Mouse (Mus musculus): ENCODE data around the gene B9d2.
"Not testable (repeated sequence)": the region's sequence is repeated elsewhere in the genome, so short reads cannot be mapped to it uniquely, and the experiment has no call there.

B9d2 gene

DNA sequence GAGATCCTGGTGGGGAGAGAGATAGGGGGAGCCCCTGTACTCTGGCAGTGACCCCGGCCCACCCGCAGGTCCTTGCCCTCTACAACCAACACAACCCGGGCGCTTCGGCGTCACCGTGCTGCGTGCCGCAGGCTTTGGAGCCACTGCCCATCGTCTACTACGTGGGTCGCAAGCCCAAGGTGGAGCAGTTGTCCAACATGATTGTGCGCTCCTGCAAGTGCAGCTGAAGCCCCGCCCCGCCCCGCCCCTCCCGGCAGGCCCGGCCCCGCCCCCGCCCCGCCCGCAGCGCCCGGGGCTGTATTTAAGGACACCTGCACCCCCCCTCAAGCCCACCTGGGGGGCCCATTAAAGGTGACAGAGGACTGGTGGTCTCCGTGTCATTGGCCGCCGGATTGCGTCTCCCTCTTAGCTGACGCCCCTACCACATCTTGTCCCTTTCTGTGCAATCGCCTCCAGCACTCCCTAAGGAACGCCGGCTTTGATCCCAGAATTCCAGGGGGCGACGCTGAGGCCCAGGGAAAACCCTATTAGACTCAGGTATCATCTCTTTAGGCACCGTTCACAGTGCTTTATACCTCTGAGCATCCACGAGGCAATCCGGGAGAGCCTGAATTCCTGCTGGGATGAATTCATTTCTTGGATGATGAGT is 24.3 kb downstream of the B9d2 start:
- no peak for DNase-seq

DNA sequence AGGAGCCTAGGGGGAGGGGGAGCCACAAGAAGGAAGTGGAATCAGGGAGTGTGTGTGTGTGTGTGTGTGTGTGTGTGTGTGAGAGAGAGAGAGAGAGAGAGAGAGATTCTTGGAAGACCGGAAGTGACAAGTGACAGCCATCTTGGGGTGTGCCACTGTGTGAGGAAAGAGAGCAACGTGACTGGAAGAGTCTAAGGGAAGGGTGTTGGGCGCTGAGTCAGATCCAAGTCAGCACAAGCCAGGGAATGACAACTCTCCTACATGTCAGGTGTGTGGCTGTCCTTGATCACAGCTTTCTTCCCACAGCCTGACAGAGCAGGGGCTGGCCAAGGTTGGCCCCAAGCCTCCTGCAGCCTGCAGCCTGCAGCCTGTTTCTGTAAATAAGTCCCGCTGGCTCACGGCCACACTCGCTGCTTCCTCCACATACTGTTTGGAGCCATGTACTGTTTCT is 25.2 kb downstream of the B9d2 start:
- peak; percentile 48 for DNase-seq

DNA sequence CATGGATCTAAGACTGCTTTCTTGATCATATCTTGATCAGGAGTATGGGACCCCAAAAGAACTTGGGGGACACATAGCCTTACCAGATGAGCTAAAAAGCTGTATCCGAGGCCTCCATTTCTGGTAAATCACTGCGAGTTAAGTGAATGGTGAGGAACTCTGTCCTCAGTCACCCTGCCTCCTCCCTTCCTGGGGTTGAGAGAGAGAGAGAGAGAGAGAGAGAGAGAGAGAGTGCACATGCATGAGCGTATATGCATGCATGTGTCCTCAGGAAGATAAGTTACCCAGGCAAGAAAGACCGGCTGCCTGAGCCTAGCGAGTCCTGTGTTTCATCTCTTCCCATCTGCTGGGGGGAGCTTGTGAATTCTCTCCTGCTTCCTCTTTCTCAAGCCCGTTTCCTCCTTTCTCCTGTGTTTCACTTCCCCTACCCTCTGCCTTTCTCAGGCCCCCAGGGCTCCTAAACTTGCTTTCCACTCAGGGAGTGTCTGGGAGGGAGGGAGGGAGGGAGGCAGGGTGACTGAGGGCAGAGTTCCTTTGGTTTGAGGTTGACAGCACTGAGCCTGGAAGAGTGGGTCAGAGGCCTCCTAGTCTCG is 26.1 kb downstream of the B9d2 start:
- no peak for DNase-seq

DNA sequence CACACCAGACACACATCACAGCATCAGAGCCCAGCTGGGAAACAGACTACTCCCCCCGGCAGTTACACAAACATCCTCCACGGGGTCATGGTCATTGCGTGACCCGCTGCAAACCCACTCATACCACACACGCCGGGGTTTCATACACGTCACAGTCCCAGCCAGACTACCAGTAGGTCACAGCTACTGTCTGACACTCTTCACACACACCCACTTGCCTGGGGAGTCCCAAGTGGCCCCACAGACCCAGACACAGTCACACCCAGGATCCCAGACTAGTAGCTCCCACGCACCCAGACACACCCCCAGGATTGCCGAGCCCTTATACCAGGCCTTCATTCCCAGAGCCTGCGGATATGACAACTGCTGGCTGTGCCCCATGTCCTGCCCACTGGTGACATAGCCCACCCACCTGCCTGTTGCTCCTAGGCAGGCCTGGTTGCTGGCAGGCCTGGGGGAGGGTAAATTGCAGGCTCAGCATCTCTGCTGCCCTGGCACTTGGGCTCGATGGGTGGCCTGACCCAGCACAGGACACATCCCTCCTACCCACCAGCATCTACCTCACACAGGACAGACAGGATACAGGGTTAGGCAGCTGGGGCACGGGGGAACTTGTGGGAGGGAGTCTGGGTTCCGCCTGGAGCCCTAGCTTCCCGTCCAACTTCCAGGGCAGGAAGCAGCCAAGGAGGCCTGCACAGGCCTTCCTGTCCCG is 27.2 kb downstream of the B9d2 start:
- DNase-seq, result peak; percentile 62

DNA sequence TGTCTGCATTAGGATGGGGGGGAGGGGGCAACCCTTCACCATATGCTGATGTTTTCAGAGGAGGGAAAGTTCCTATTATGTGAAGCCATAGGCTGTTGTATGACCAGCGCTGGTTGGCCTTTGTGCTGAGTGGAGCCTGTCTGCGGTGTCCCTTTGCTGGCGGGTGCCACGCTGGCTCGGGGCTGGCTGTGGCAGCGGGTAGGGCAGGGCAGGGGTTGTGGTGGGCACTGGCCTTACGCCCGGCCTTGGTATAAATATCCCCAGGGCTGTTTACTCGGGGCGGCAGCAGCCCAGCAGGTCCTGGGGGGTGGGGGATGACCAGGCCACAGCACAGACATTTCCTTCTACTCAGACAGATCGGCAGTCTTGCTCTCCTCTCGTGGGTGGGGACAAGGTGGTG is 29.4 kb downstream of the B9d2 start:
- DNase-seq, result no peak

DNA sequence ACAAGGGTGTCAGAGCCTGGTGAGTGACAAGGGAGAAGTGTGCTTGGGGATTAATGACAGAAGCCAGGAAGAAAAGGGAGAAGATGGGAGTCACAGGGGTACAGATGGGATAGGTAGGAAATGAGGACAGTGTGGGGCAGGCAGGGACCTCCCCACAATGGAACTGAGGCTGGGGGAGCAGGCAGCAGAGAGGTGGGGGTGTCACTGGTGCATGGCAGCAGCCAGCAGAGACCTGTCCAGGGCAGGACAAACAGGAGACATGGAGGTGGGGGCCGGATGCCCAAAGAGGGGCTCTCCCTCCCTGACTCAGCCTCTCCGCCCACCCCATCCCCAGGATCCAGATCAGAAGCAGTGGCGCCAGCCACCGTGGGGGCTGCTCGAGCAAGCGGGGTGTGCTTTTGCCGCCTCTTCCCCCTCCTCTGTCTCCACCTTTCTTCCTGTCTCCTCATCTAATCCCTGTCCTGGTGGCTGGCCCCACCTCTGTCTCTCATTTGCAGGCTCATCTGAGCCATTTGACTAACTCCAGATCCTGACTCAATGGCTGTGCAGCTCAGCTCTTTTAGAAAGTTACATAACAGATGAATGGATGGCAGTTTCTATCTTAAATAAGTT is 30.0 kb downstream of the B9d2 start:
- DNase-seq, result no peak

- DNase-seq, result no peak
Observed at GRCm38 (mm10) chr7:25711165-25711564, 30.6 kb downstream of the B9d2 start.

DNA sequence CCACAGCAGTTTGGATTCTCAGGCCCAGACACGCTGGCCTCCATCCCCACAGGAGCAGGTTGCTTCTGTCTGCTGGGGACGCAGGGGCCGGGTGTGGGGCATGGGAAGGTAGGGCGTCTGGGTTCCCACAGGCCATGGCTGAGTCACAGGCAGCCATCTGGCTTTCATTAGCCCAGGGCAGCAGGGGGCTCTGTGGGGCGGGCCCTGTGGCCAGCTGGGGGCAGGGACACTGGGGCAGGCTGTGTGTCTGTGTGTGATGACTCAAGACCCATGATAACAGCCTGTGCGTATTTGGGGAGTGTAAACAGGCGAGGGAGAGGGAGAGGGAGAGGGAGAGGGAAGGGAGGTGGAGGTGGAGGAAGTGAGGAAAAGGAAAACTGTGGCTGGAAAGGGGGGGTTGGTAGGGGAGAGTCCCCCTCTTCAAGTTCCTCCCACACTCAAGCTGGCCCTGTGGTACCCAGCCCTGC is 31.2 kb downstream of the B9d2 start:
- no peak for DNase-seq

DNA sequence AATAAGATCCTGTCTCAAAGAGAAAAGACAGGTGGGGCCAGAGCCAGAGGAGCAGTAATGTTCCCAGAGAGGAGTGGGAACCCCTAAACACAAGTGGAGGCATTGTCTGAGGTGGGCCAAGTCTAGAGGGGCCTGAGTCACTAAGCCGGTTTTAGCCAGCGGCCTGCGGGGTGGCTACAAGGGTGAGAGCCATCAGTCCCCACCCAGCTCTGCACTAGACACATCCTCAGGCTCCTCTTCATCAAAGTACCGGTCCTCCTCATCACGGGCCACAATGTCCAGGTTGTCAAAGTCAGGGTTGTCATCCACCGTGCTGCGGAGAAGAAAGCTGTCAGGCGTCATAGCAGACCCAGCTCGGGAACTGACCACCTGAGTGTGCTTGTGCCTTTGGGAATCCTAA is 32.2 kb downstream of the B9d2 start:
- DNase-seq, result no peak

GRCm38 (mm10) chr7:25714581-25714980 is 34.0 kb downstream of the B9d2 start:
- DNase-seq, result no peak

- no peak for DNase-seq
Observed at GRCm38 (mm10) chr7:25715731-25716271, 35.2 kb downstream of the B9d2 start.

DNA sequence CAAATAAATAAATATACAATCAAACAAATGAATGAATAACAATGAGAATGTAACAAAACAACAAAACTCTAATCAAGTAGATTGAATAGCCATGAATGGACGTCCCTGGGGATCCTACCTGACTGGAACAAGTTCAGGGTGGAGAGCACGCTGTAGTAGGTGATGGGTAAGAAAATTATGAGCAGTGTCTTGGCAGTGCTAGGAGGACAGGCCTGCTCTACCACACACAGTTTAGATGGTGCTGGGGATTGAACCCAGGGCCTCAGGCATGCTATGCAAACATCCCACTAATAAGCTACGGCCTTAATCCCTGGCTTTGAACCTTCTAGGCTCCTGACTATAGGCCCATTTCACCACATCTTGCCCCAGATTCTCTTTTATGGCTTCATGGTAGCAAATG is 36.9 kb downstream of the B9d2 start:
- DNase-seq, result no peak

DNA sequence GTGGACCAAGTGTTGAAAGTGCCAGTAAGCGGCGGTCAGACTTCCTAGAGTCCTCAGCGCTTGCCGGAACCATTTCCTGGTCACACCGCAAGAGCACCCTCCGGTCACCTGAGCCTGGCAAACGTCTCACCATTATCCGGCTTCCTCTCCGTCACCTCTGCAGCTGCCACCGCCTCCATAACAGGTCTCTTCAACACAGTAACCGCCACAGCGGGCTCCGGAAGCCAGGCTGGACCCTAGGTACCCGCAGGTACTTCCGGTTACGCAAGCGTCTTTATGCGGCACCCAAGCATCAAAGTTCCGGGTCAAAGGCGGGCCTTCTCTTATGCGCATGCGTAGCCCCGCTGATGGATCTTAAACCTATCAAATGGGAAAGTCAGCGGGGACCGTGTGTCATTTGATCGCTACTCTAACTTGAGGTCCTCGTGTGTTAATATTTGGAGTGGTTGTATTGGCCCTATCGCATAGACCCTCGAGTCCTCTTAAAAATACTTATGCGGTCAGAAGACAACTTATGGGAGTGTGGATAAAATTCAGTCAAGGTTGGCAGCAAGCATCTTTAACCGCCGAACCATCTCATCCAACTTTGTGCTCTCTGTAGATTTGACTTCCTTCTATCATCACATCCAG is 38.3 kb downstream of the B9d2 start, which contains the start of gene Ccdc97:
Ccdc97 (minus strand) TSS at position 301 of the 630 bp plus-strand sequence.
- DNase-seq, result peak; percentile 97

DNA sequence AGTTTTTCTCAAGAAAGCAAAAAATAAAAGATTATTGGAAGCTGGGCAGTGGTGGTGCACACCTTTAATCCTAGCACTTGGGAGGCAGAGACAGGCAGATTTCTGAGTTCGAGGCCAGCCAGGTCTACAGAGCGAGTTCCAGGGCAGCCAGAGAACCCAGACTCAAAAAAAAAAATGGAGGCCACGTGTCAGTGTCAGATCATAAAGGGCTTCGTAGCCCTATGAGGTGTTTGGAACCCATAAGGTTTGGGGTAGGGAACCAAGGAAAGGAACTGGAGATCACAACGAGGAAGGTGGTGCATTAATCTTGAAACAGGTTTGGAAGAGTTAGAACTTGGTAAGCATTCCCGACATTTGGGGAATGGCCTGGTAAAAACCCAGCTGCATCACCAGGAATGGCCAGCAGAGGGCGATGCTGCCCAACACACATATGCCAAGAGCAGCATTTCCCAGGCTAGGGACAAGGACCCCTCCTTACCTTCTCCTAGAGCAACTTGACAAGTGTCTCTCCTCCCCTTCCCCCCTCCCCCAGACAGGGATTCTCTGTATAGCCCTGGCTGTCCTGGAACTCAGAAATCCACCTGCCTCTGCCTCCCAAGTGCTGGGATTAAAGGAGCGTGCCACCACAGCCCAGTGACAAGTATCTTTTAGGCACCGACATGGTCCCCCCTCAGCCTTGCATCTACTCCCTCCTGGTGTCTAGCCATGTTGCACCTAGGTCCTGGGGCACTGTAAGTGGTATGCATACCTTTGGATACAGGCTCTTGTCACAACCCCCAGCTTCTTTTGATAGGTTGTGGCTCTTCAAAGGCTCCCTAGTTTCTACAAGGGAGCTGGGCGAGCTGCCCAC is 39.4 kb downstream of the B9d2 start:
- peak; percentile 86 for DNase-seq

DNA sequence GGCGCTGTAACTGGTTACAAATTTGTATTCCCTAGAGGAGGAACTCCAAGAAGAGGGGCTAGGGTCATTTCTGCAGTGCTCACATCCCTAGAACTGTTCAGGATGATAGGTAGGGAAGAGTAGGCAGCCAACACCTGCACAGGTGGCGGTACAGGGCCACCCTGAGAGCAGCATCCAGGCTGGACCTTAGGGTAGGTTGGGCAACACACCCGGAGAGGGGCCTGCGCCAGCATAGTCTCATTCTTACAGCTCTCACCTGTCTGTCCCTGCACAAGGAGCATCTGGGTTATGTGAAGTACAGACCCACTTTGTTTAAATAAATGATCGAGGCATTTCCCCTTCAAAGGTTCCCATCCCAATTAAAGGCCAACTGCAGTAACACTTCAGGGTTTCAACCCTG is 40.2 kb downstream of the B9d2 start:
- DNase-seq, result no peak

DNA sequence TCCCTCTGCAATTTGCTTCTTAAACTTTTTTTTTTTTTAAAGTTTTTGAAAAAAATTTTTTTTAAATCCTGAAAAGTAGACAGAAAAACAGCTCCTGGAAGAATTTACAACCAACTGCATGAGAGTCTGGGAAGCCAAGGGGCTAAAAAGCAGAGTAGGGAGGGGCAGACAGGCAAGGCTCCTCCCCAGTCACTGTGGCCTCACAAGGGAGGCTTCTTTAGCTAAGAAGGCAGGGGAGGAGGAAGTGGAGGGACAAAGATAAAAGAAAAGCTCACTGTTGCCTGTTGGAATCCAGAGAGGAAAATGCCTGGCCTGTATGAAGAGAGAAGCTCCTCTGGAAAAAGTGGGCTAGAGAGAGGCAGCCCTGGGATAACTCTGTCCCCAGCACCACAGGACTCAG is 41.2 kb downstream of the B9d2 start:
- not testable (repeated sequence) for DNase-seq

DNA sequence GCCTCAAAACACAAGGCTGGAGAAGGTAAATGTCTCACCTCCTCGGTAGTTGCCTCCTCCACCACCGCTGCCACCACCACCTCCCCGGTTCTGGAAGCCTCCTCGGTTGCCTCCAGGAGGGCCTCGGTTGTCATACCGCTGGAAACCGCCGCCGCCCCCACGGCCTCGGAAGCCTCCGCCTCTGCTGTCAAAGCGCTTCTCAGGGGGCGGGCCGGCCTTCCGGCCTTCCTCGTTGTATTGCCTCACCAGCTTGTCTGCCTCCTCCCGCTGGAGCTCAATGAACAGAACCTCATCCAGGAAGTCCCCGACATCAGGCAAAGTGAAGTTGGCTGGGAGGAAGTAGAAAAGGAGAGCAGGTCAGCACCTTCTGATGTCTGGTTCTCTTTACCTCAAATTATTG is 45.3 kb downstream of the B9d2 start:
- DNase-seq, result no peak

DNA sequence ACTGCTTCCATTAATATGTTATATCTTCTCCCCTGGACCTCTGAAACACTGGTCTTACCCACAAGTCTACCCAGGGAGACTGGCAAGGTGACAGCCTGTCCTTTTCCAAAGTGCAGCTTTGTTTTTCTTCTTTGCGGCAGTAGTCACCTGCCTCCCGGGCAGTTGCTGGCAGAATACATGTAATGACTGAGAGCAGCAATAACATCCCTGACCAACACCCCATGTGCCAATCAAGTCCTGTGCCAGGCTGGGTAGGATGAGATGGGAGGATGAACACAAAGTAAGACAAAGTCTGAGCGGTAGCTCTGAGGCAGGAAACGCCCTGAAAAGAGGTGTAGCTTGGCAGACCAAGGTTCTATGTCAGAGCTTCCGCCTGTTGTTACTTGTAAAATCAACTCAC is 47.2 kb downstream of the B9d2 start:
- no peak for DNase-seq

GRCm38 (mm10) chr7:25729396-25729795 is 48.8 kb downstream of the B9d2 start:
- no peak for DNase-seq

- DNase-seq, result no peak
Observed at GRCm38 (mm10) chr7:25729862-25730261, 49.3 kb downstream of the B9d2 start.

DNA sequence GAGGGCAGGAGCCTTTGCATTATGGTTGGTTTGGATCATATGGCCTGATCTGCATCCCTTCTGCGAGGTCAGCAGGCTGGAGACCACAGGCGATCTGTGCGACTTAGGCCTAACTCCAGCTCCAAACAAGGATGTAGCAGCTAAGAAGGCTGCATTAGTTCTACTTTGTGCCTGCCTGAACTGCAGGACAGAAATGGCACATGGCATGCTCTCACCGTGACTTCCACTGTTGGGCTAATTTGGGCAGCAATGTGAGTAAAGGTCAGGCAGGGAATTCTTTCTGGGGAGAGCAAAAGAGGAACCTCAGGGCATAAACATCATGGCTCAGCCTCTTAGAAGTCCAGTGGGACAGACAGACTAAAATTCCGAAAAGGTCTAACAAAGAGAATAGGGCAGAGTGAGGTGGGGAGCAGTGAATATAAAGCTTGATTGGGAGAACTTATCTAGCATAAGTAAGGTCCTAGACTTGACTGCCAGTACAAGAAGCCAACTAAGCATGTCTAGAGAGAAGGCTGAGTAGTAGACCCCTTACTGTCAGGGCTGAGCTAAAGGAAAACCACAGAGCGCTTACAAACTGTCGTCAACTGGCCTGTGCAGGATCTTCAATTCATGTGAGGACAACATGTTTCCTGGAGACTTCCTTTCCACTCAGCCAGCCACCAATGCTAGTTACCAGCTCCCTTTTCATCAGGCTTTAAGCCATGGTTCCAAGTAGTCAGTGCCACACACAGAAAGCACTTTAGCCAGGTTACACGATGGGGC is 50.9 kb downstream of the B9d2 start:
- DNase-seq, result no peak

All from kidney, adult 9 months (tissue).